Comparison of ENCODE assay signal across 8 mouse cellular contexts in the genomic region with DNA sequence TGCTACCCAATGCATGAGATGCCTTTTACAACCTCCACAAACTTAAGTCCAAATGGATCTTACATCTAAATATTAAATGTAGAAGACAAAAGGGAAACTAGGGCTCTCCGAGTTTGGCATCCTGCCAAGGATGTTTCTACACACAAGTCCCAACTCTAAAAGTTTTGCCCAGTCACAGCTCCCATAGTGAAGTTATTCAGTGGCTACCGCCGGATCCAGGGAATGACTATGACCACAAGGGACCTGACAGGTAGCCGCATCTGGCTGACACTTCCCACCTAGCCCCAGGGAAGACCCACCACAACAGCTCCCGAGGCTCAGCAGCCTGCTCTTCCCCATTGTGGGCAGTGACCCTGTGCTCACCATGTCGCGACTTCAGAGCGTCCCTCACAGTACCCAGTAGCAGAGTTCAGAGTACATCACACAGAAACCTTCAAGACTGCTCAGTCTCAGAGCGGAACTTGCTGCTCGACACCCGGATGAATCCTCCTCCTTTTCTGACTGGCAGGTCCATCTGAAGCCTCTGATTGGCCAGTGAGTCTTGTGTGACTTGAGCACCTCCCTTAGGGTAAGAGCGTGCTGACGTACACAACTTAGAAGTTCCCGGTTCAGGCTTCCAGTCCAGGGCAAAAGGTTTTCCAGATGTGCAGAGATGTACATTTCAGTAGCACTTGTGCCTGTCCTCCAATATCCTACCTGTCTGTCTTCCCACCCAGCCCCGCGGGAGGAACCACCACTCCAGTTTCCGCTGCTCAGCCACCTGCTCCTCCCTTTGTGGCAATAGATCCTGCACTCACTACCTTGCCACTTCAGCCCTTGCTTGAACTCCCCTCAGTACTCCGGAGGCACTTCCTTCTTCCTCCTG. TPM values are rescaled to one million over a fixed set of nuclear protein-coding genes. Genes with fewer than 3 reads are reported as not detected.
DNase-seq lines count a peak whose midpoint lies in the region; ATAC-seq lines count a peak whose summit lies in the region.

A gene (minus strand): TSS at position 499 of the 865 bp plus-strand sequence.

- ATAC-seq in heart, embryonic 13.5 days (ENCODE audit: extremely low read depth, insufficient number of reproducible peaks, low FRiP score, low TSS enrichment): peak; percentile 98
- peak; percentile 100 for ATAC-seq in liver, embryonic 12.5 days
- peak; percentile 100 for ATAC-seq in stomach, embryonic 15.5 days (ENCODE audit: insufficient read depth, low FRiP score, low read depth)

- peak within 1 kb of the TSS; percentile 75 for H3K4me2 ChIP-seq in heart, embryonic 13.5 days
- H3K4me2 ChIP-seq in liver, embryonic 12.5 days: peak within 1 kb of the TSS; percentile 68
- H3K4me2 ChIP-seq in stomach, embryonic 15.5 days: peak within 1 kb of the TSS; percentile 71

- peak within 1 kb of the TSS; percentile 97 for H3K4me3 ChIP-seq in brown adipose tissue, adult 24 weeks (ENCODE audit: insufficient read depth, low read depth, low read length)
- H3K4me3 ChIP-seq in heart, embryonic 13.5 days: peak within 1 kb of the TSS; percentile 89
- peak within 1 kb of the TSS; percentile 71 for H3K4me3 ChIP-seq in liver, embryonic 12.5 days
- peak within 1 kb of the TSS; percentile 62 for H3K4me3 ChIP-seq in stomach, embryonic 15.5 days (replicated peaks)

- no peaks in the 10 kb centered on the region for H3K27me3 ChIP-seq in heart, embryonic 13.5 days (replicated peaks)
- no peaks in the 10 kb centered on the region for H3K27me3 ChIP-seq in liver, embryonic 12.5 days (replicated peaks)
- H3K27me3 ChIP-seq in stomach, embryonic 15.5 days (replicated peaks): no peaks in the 10 kb centered on the region

- H3K9me3 ChIP-seq in heart, embryonic 13.5 days: no peaks in the 10 kb centered on the region
- H3K9me3 ChIP-seq in liver, embryonic 12.5 days (replicated peaks): no peaks in the 10 kb centered on the region
- H3K9me3 ChIP-seq in stomach, embryonic 15.5 days: no peaks in the 10 kb centered on the region

- H3K36me3 ChIP-seq in heart, embryonic 13.5 days: peaks cover 10% of the 10 kb centered on the region
- H3K36me3 ChIP-seq in liver, embryonic 12.5 days: peaks cover 3% of the 10 kb centered on the region
- H3K36me3 ChIP-seq in stomach, embryonic 15.5 days: no peaks in the 10 kb centered on the region

- peak within 1 kb of the TSS; percentile 92 for H3K9ac ChIP-seq in heart, embryonic 13.5 days
- peak within 1 kb of the TSS; percentile 77 for H3K9ac ChIP-seq in liver, embryonic 12.5 days
- H3K9ac ChIP-seq in stomach, embryonic 15.5 days: peak within 1 kb of the TSS; percentile 57

- under 1% methylated on average over 18 of the region's 18 CpGs for WGBS in heart, embryonic 13.5 days
- 1% methylated on average over 18 of the region's 18 CpGs for WGBS in liver, embryonic 12.5 days (ENCODE audit: insufficient replicate concordance)
- under 1% methylated on average over 18 of the region's 18 CpGs for WGBS in stomach, embryonic 15.5 days

- peak within 1 kb of the TSS; percentile 74 for H3K27ac ChIP-seq in brown adipose tissue, adult 24 weeks (replicated peaks; ENCODE audit: low read depth, low read length)
- peak within 1 kb of the TSS; percentile 61 for H3K27ac ChIP-seq in heart, embryonic 13.5 days (replicated peaks)
- peak within 1 kb of the TSS; percentile 78 for H3K27ac ChIP-seq in liver, embryonic 12.5 days
- H3K27ac ChIP-seq in stomach, embryonic 15.5 days: peak within 1 kb of the TSS; percentile 58

- peak; percentile 92 for DNase-seq in CD4-positive, CD25-positive, alpha-beta regulatory T cell, adult 2 months (ENCODE audit: low read depth, low spot score)
- peak; percentile 54 for DNase-seq in fat pad, adult 2 months (ENCODE audit: extremely low read depth, low read depth, low spot score)
- peak; percentile 86 for DNase-seq in kidney, postnatal 10 days
- peak; percentile 78 for DNase-seq in natural killer cell, adult 2 months (ENCODE audit: low spot score in 2 of 2)

- 0 out of 2 replicates have a peak, but pooled peaks cover 5% of the 10 kb centered on the region for H3K4me1 ChIP-seq in brown adipose tissue, adult 24 weeks (ENCODE audit: control insufficient read depth, insufficient read depth, insufficient read length, low read length)
- H3K4me1 ChIP-seq in heart, embryonic 13.5 days: peaks cover 12% of the 10 kb centered on the region
- H3K4me1 ChIP-seq in liver, embryonic 12.5 days: peaks cover 26% of the 10 kb centered on the region
- peaks cover 4% of the 10 kb centered on the region; the same call in 1 of the 2 replicates for H3K4me1 ChIP-seq in stomach, embryonic 15.5 days

RNA-seq across cellular contexts. Expression of the gene that starts here (rescaled TPM):
- polyA plus RNA-seq in brown adipose tissue, adult 24 weeks (2012; ENCODE audit: insufficient read depth, insufficient read length, missing spikeins): 11.3 and 23.0 TPM in 2 replicates
- 27.7 and 34.4 TPM in 2 replicates for polyA plus RNA-seq in heart, embryonic 13.5 days (2015; fragmentation: Nextera tagmentation; extraction: Ambion mirVana)
- polyA plus RNA-seq in liver, embryonic 12.5 days (2016; fragmentation: Nextera tagmentation; extraction: Ambion mirVana): 16.8 and 17.4 TPM in 2 replicates
- polyA plus RNA-seq in stomach, embryonic 15.5 days (2015; fragmentation: Nextera tagmentation; extraction: Ambion mirVana): 36.1 and 44.6 TPM in 2 replicates

Comparison
In these comparisons a context has a peak if more than half of its experiments do, and no peak if none do; other contexts are left out.
1. Peak in every context shown above with its lines: DNase-seq, ATAC-seq, H3K4me3 ChIP-seq and H3K27ac ChIP-seq.